Mouse (Mus musculus) lung, embryonic 14.5 days (tissue): ENCODE data around the gene Zc2hc1c. TPM values are rescaled to one million over a fixed set of nuclear protein-coding genes. Genes with fewer than 3 reads are reported as not detected.

Experiments used
- ATAC-seq: fragments of 200-750 bp; cut with Nextera tagmentation; 2 replicates; pipeline ENCODE4 v1.8.0; 2017; ENCODE audit warnings: mild to moderate bottlenecking, moderate TSS enrichment, moderate library complexity; ENCODE audit not compliant: insufficient read depth
- DNase-seq: peaks from one replicate; pipeline ENCODE4 v3.0.0-alpha.2; 2015
- H3K27ac ChIP-seq: fragments of 300-500 bp; sonication (generic); 2 replicates; pipeline ENCODE4 v1.5.1; 2014; ENCODE audit warnings: low read depth, mild to moderate bottlenecking, moderate library complexity
- H3K27me3 ChIP-seq: fragments of 300-500 bp; sonication (generic); 2 replicates; pipeline ENCODE4 v1.6.1; 2014; ENCODE audit warnings: low read length, control low read depth; ENCODE audit not compliant: insufficient read depth
- H3K36me3 ChIP-seq: fragments of 300-500 bp; sonication (generic); 2 replicates; pipeline ENCODE4 v1.6.1; 2014; ENCODE audit warnings: control low read depth; ENCODE audit not compliant: insufficient read depth
- H3K4me1 ChIP-seq: fragments of 300-500 bp; sonication (generic); 2 replicates; pipeline ENCODE4 v1.6.1; 2014; ENCODE audit warnings: antibody characterized with exemption, control low read depth; ENCODE audit not compliant: insufficient read depth
- H3K4me2 ChIP-seq: fragments of 300-500 bp; sonication (generic); 2 replicates; pipeline ENCODE4 v1.6.1; 2014; ENCODE audit warnings: mild to moderate bottlenecking
- H3K4me3 ChIP-seq: fragments of 300-500 bp; sonication (generic); 2 replicates; pipeline ENCODE4 v1.5.1; 2014; ENCODE audit warnings: low read depth, low read length
- H3K9ac ChIP-seq: fragments of 300-500 bp; sonication (generic); 2 replicates; pipeline ENCODE4 v1.6.1; 2014
- H3K9me3 ChIP-seq: fragments of 300-500 bp; sonication (generic); 2 replicates; pipeline ENCODE4 v1.6.1; 2016; ENCODE audit warnings: low read depth, low read length, control low read depth
- CTCF ChIP-seq: IDR thresholded peaks from 2 replicates; pipeline ENCODE4 v1.5.1; 2016; ENCODE audit warnings: antibody characterized with exemption, low read depth
- WGBS: fragments of 180-500 bp; shearing (Covaris S2); extraction: QIAGEN DNeasy Blood & Tissue Kit; methylation state at CpG from one replicate; pipeline ENCODE4 v1.1.7; 2014; 5-methylcytosine and 5-hydroxymethylcytosine counted together
- polyA plus RNA-seq: library from polyadenylated mRNA; unstranded; fragments of >200 nt; fragmentation: Nextera tagmentation; extraction: Ambion mirVana; gene quantifications from 2 replicates; pipeline ENCODE4 v1.2.1, GENCODE M21; 2014

Zc2hc1c gene
- polyA plus RNA-seq, 1 experiment from 2014 or later = 0.93 TPM

GRCm38 (mm10) chr12:85284331-85284730 lies 4.1 kb upstream of the Zc2hc1c start:
- no peaks in the 10 kb centered on the region for H3K36me3 ChIP-seq
- no peak for DNase-seq
- peaks cover 10% of the 10 kb centered on the region; the same call in 1 of the 2 replicates for H3K4me1 ChIP-seq
- no peak overlapping the region for H3K27ac ChIP-seq
- no peak for ATAC-seq
- no peak overlapping the region for H3K4me3 ChIP-seq
- H3K9ac ChIP-seq = no peak overlapping the region
- 74% methylated on average over 8 of the region's 8 CpGs for WGBS
- TF ChIP-seq CTCF = no peak
- H3K27me3 ChIP-seq = no peaks in the 10 kb centered on the region
- H3K4me2 ChIP-seq = no peak overlapping the region
- no peaks in the 10 kb centered on the region for H3K9me3 ChIP-seq

- ATAC-seq = no peak
These were observed 3.4 kb upstream of the Zc2hc1c start for GRCm38 (mm10) chr12:85284996-85285395.

GRCm38 (mm10) chr12:85286941-85287340 lies 1.4 kb upstream of the Zc2hc1c start:
- Histone ChIP-seq H3K9me3 (no peaks in the 10 kb centered on the region), H3K4me1 (0 out of 2 replicates have a peak, but pooled peaks cover 7% of the 10 kb centered on the region), H3K36me3 (no peaks in the 10 kb centered on the region), H3K4me2 (no peak overlapping the region), H3K9ac (no peak overlapping the region), H3K27me3 (no peaks in the 10 kb centered on the region), H3K4me3 (no peak overlapping the region), H3K27ac (no peak overlapping the region)
- ATAC-seq (no peak), DNase-seq (peak; percentile 60)
- TF ChIP-seq CTCF = peak; percentile 62
- 24% methylated on average over 3 of the region's 5 CpGs for WGBS

More at GRCm38 (mm10) chr12:85284996-85285395, 3.4 kb upstream of the Zc2hc1c start:
- no peaks in the 10 kb centered on the region for H3K36me3 ChIP-seq
- no peak overlapping the region for H3K27ac ChIP-seq
- H3K27me3 ChIP-seq = no peaks in the 10 kb centered on the region
- no peak overlapping the region for H3K4me3 ChIP-seq
- no peaks in the 10 kb centered on the region for H3K9me3 ChIP-seq
- H3K4me1 ChIP-seq = 0 out of 2 replicates have a peak, but pooled peaks cover 7% of the 10 kb centered on the region
- no peak overlapping the region for H3K9ac ChIP-seq
- WGBS = 82% methylated on average over 4 of the region's 4 CpGs
- no peak for DNase-seq
- TF ChIP-seq CTCF = no peak
- no peak overlapping the region for H3K4me2 ChIP-seq

GRCm38 (mm10) chr12:85287809-85288485 lies 444 bp upstream of the Zc2hc1c start, which contains the start of gene Acyp1:
Gene Acyp1, minus strand, starts transcription at chr12:85288438.
- Histone ChIP-seq H3K4me3 (peak within 1 kb of the TSS; percentile 48), H3K36me3 (no peaks in the 10 kb centered on the region), H3K27me3 (no peaks in the 10 kb centered on the region), H3K27ac (peak within 1 kb of the TSS; percentile 58), H3K9ac (peak within 1 kb of the TSS; percentile 64), H3K9me3 (no peaks in the 10 kb centered on the region), H3K4me2 (peak within 1 kb of the TSS; percentile 83), H3K4me1 (0 out of 2 replicates have a peak, but pooled peaks cover 7% of the 10 kb centered on the region)
- no peak for TF ChIP-seq CTCF
- ATAC-seq (peak; percentile 77), DNase-seq (peak; percentile 56)
- WGBS = 7% methylated on average over 21 of the region's 21 CpGs

GRCm38 (mm10) chr12:85289157-85290000 lies 988 bp downstream of the Zc2hc1c start:
- DNase-seq (peak; percentile 68), ATAC-seq (peak; percentile 9; the same call in 1 of the 2 replicates)
- peak overlapping the region; percentile 48; the same call in 1 of the 2 replicates for H3K4me3 ChIP-seq
- 47% methylated on average over 24 of the region's 24 CpGs for WGBS
- H3K27ac ChIP-seq = 0 out of 2 replicates have a peak overlapping the region, but pooled peaks have one; percentile 36
- H3K36me3 ChIP-seq = no peaks in the 10 kb centered on the region
- no peaks in the 10 kb centered on the region for H3K27me3 ChIP-seq
- H3K4me2 ChIP-seq = peak overlapping the region; percentile 83
- 0 out of 2 replicates have a peak, but pooled peaks cover 7% of the 10 kb centered on the region for H3K4me1 ChIP-seq
- H3K9me3 ChIP-seq = peaks cover 7% of the 10 kb centered on the region; the same call in 1 of the 2 replicates
- no peak overlapping the region for H3K9ac ChIP-seq
- TF ChIP-seq CTCF = no peak

GRCm38 (mm10) chr12:85290633-85291032 lies 2.2 kb downstream of the Zc2hc1c start:
- no peak overlapping the region for H3K4me2 ChIP-seq
- H3K9me3 ChIP-seq = peaks cover 11% of the 10 kb centered on the region; the same call in 1 of the 2 replicates
- TF ChIP-seq CTCF = no peak
- 79% methylated on average over 10 of the region's 10 CpGs for WGBS
- no peak for DNase-seq
- 0 out of 2 replicates have a peak, but pooled peaks cover 7% of the 10 kb centered on the region for H3K4me1 ChIP-seq
- no peaks in the 10 kb centered on the region for H3K27me3 ChIP-seq
- ATAC-seq = no peak
- no peak overlapping the region for H3K27ac ChIP-seq
- no peak overlapping the region for H3K9ac ChIP-seq
- no peak overlapping the region for H3K4me3 ChIP-seq
- H3K36me3 ChIP-seq = no peaks in the 10 kb centered on the region

GRCm38 (mm10) chr12:85291541-85291940 lies 3.1 kb downstream of the Zc2hc1c start:
- H3K36me3 ChIP-seq = no peaks in the 10 kb centered on the region
- TF ChIP-seq CTCF = no peak
- no peak for ATAC-seq
- 0 out of 2 replicates have a peak, but pooled peaks cover 7% of the 10 kb centered on the region for H3K4me1 ChIP-seq
- no peak for DNase-seq
- no peak overlapping the region for H3K27ac ChIP-seq
- H3K4me3 ChIP-seq = no peak overlapping the region
- H3K4me2 ChIP-seq = no peak overlapping the region
- H3K9me3 ChIP-seq = peaks cover 11% of the 10 kb centered on the region; the same call in 1 of the 2 replicates
- H3K27me3 ChIP-seq = no peaks in the 10 kb centered on the region
- H3K9ac ChIP-seq = no peak overlapping the region
